Mouse (Mus musculus): ENCODE measurements around the gene Gm21985. TPM values are rescaled to one million over a fixed set of nuclear protein-coding genes. Genes with fewer than 3 reads are reported as not detected.

The Gm21985 gene
- polyA plus RNA-seq, 1 experiment, result 2.2 TPM

GRCm38 (mm10) chr2:112296211-112296610, 30.1 kb downstream of the Gm21985 start:
- no peaks in the 10 kb centered on the region for H3K4me1 ChIP-seq (ENCODE audit: control insufficient read depth, insufficient read depth, low read length)
- H3K9ac ChIP-seq (ENCODE audit: low read depth, poor library complexity, severe bottlenecking), result no peak overlapping the region
- no peaks in the 10 kb centered on the region for H3K27me3 ChIP-seq (ENCODE audit: control insufficient read depth, insufficient read depth, low read length, poor library complexity, severe bottlenecking)
- H3K4me3 ChIP-seq (ENCODE audit: low read depth, low read length), result no peak overlapping the region
- H3K36me3 ChIP-seq (ENCODE audit: control insufficient read depth, insufficient read depth, low read length, poor library complexity, severe bottlenecking), result no peaks in the 10 kb centered on the region
- no peak for TF ChIP-seq EP300 (IDR thresholded peaks at IDR 0.05; ENCODE audit: insufficient read depth, low read depth, low read length)
- TF ChIP-seq POLR2A (IDR thresholded peaks at IDR 0.05; ENCODE audit: insufficient read depth, low read length), result no peak
- no peak for TF ChIP-seq CTCF (IDR thresholded peaks at IDR 0.05; ENCODE audit: low read depth, low read length)
- H3K27ac ChIP-seq (ENCODE audit: insufficient read depth, low read length), result no peak overlapping the region
- H3K9me3 ChIP-seq (replicated peaks; ENCODE audit: control insufficient read depth, insufficient read depth, low read length, poor library complexity, severe bottlenecking), result no peaks in the 10 kb centered on the region

- no peaks in the 10 kb centered on the region for H3K9me3 ChIP-seq (replicated peaks; ENCODE audit: control insufficient read depth, insufficient read depth, low read length, poor library complexity, severe bottlenecking)
- no peaks in the 10 kb centered on the region for H3K4me1 ChIP-seq (ENCODE audit: control insufficient read depth, insufficient read depth, low read length)
- no peak for TF ChIP-seq CTCF (IDR thresholded peaks at IDR 0.05; ENCODE audit: low read depth, low read length)
- TF ChIP-seq EP300 (IDR thresholded peaks at IDR 0.05; ENCODE audit: insufficient read depth, low read depth, low read length), result no peak
- TF ChIP-seq POLR2A (IDR thresholded peaks at IDR 0.05; ENCODE audit: insufficient read depth, low read length), result no peak
- H3K27ac ChIP-seq (ENCODE audit: insufficient read depth, low read length), result no peak overlapping the region
- H3K4me3 ChIP-seq (ENCODE audit: low read depth, low read length), result no peak overlapping the region
- no peak overlapping the region for H3K9ac ChIP-seq (ENCODE audit: low read depth, poor library complexity, severe bottlenecking)
- H3K36me3 ChIP-seq (ENCODE audit: control insufficient read depth, insufficient read depth, low read length, poor library complexity, severe bottlenecking), result no peaks in the 10 kb centered on the region
- no peaks in the 10 kb centered on the region for H3K27me3 ChIP-seq (ENCODE audit: control insufficient read depth, insufficient read depth, low read length, poor library complexity, severe bottlenecking)
Measured at GRCm38 (mm10) chr2:112298221-112298620, 32.1 kb downstream of the Gm21985 start.

DNA sequence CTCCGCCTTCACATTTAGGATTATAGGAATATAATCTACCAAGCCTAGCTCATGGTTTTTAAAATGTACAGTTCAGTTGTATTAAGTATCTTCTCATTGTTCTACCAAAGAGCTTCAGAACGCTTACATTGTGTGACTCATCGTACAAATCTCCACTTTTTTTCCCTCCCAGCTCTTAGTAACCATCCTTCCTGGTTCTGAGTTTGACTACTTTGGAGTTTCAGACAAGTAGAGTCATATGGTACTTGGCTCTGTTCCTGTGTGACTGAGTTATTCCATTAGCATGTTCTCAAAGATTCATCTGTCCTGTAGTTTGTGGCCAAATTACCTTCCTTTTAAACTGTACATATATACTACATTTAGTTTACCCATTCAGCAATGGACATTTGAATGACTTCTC, 42.6 kb downstream of the Gm21985 start:
- H3K27me3 ChIP-seq (ENCODE audit: control insufficient read depth, insufficient read depth, low read length, poor library complexity, severe bottlenecking), result no peaks in the 10 kb centered on the region
- H3K4me3 ChIP-seq (ENCODE audit: low read depth, low read length), result no peak overlapping the region
- H3K9me3 ChIP-seq (replicated peaks; ENCODE audit: control insufficient read depth, insufficient read depth, low read length, poor library complexity, severe bottlenecking), result no peaks in the 10 kb centered on the region
- TF ChIP-seq EP300 (IDR thresholded peaks at IDR 0.05; ENCODE audit: insufficient read depth, low read depth, low read length) (no peak), POLR2A (IDR thresholded peaks at IDR 0.05; ENCODE audit: insufficient read depth, low read length) (no peak), CTCF (IDR thresholded peaks at IDR 0.05; ENCODE audit: low read depth, low read length) (no peak)
- H3K27ac ChIP-seq (ENCODE audit: insufficient read depth, low read length), result no peak overlapping the region
- H3K4me1 ChIP-seq (ENCODE audit: control insufficient read depth, insufficient read depth, low read length), result no peaks in the 10 kb centered on the region
- no peak overlapping the region for H3K9ac ChIP-seq (ENCODE audit: low read depth, poor library complexity, severe bottlenecking)
- no peaks in the 10 kb centered on the region for H3K36me3 ChIP-seq (ENCODE audit: control insufficient read depth, insufficient read depth, low read length, poor library complexity, severe bottlenecking)

DNA sequence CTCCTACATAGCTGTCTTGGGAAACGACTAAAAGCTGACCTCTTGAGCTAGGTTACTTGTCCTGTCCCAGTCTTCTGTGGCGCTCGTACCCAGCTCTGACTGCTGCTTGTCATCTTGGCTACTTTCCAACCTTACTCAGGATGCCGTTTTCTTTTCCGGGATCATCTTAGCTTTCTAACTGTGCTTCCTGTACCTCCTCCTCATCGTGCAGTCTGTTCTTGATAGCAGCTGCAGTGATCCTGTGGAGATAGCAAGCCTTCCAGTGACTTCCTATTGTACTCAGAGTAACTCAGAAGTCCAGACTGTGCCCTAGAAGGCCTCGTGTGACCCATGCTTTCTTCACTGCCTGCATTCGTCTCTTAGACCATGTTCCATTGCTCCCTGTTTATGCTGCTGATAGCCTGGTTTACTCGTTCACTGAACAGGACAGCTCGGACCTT, 43.1 kb downstream of the Gm21985 start:
- Histone ChIP-seq H3K9me3 (replicated peaks; ENCODE audit: control insufficient read depth, insufficient read depth, low read length, poor library complexity, severe bottlenecking) (no peaks in the 10 kb centered on the region), H3K27me3 (ENCODE audit: control insufficient read depth, insufficient read depth, low read length, poor library complexity, severe bottlenecking) (no peaks in the 10 kb centered on the region), H3K4me1 (ENCODE audit: control insufficient read depth, insufficient read depth, low read length) (no peaks in the 10 kb centered on the region), H3K27ac (ENCODE audit: insufficient read depth, low read length) (no peak overlapping the region), H3K9ac (ENCODE audit: low read depth, poor library complexity, severe bottlenecking) (no peak overlapping the region), H3K4me3 (ENCODE audit: low read depth, low read length) (no peak overlapping the region), H3K36me3 (ENCODE audit: control insufficient read depth, insufficient read depth, low read length, poor library complexity, severe bottlenecking) (no peaks in the 10 kb centered on the region)
- TF ChIP-seq CTCF (IDR thresholded peaks at IDR 0.05; ENCODE audit: low read depth, low read length), result no peak
- TF ChIP-seq POLR2A (IDR thresholded peaks at IDR 0.05; ENCODE audit: insufficient read depth, low read length), result no peak
- TF ChIP-seq EP300 (IDR thresholded peaks at IDR 0.05; ENCODE audit: insufficient read depth, low read depth, low read length), result no peak

GRCm38 (mm10) chr2:112315638-112316037, 49.5 kb downstream of the Gm21985 start:
- Histone ChIP-seq H3K27ac (ENCODE audit: insufficient read depth, low read length) (no peak overlapping the region), H3K4me1 (ENCODE audit: control insufficient read depth, insufficient read depth, low read length) (no peaks in the 10 kb centered on the region)

GRCm38 (mm10) chr2:112318227-112318626, 52.1 kb downstream of the Gm21985 start:
- Histone ChIP-seq H3K27ac (ENCODE audit: insufficient read depth, low read length) (no peak overlapping the region), H3K36me3 (ENCODE audit: control insufficient read depth, insufficient read depth, low read length, poor library complexity, severe bottlenecking) (no peaks in the 10 kb centered on the region), H3K9me3 (replicated peaks; ENCODE audit: control insufficient read depth, insufficient read depth, low read length, poor library complexity, severe bottlenecking) (no peaks in the 10 kb centered on the region), H3K9ac (ENCODE audit: low read depth, poor library complexity, severe bottlenecking) (no peak overlapping the region), H3K27me3 (ENCODE audit: control insufficient read depth, insufficient read depth, low read length, poor library complexity, severe bottlenecking) (no peaks in the 10 kb centered on the region), H3K4me1 (ENCODE audit: control insufficient read depth, insufficient read depth, low read length) (no peaks in the 10 kb centered on the region), H3K4me3 (ENCODE audit: low read depth, low read length) (no peak overlapping the region)
- no peak for TF ChIP-seq POLR2A (IDR thresholded peaks at IDR 0.05; ENCODE audit: insufficient read depth, low read length)
- TF ChIP-seq CTCF (IDR thresholded peaks at IDR 0.05; ENCODE audit: low read depth, low read length), result no peak
- TF ChIP-seq EP300 (IDR thresholded peaks at IDR 0.05; ENCODE audit: insufficient read depth, low read depth, low read length), result no peak

More at GRCm38 (mm10) chr2:112315638-112316037, 49.5 kb downstream of the Gm21985 start:
- TF ChIP-seq POLR2A (IDR thresholded peaks at IDR 0.05; ENCODE audit: insufficient read depth, low read length) (no peak), CTCF (IDR thresholded peaks at IDR 0.05; ENCODE audit: low read depth, low read length) (no peak), EP300 (IDR thresholded peaks at IDR 0.05; ENCODE audit: insufficient read depth, low read depth, low read length) (no peak)
- Histone ChIP-seq H3K9me3 (replicated peaks; ENCODE audit: control insufficient read depth, insufficient read depth, low read length, poor library complexity, severe bottlenecking) (no peaks in the 10 kb centered on the region), H3K36me3 (ENCODE audit: control insufficient read depth, insufficient read depth, low read length, poor library complexity, severe bottlenecking) (no peaks in the 10 kb centered on the region), H3K9ac (ENCODE audit: low read depth, poor library complexity, severe bottlenecking) (no peak overlapping the region), H3K4me3 (ENCODE audit: low read depth, low read length) (no peak overlapping the region), H3K27me3 (ENCODE audit: control insufficient read depth, insufficient read depth, low read length, poor library complexity, severe bottlenecking) (no peaks in the 10 kb centered on the region)
